Mouse (Mus musculus) heart, embryonic 11.5 days (tissue): ENCODE results near the gene Olfr901. TPM values are rescaled to one million over a fixed set of nuclear protein-coding genes. Genes with fewer than 3 reads are reported as not detected.

Experiments used
- polyA plus RNA-seq: library from polyadenylated mRNA; unstranded; fragments of >200 nt; fragmentation: Nextera tagmentation; extraction: Ambion mirVana; gene quantifications from 2 replicates; pipeline ENCODE4 v1.2.1, GENCODE M21; 2014

The Olfr901 gene
- polyA plus RNA-seq, 1 experiment from 2014 or later, result not detected

Other genes starting within 250 kb of the Olfr901 start
- gene Olfr891, start 248.6 kb upstream of the Olfr901 start, polyA plus RNA-seq, result not detected in 2 replicates
- not detected in 2 replicates for gene Olfr893, start 221.1 kb upstream of the Olfr901 start, polyA plus RNA-seq
- gene Olfr894, start 211.4 kb upstream of the Olfr901 start, polyA plus RNA-seq, result not detected in 2 replicates
- gene Olfr143, start 176.7 kb upstream of the Olfr901 start, polyA plus RNA-seq, result not detected in 2 replicates
- not detected in 2 replicates for gene Olfr895, start 161.6 kb upstream of the Olfr901 start, polyA plus RNA-seq
- gene Olfr896-ps1, start 138.3 kb upstream of the Olfr901 start, polyA plus RNA-seq, result not detected in 2 replicates
- gene Olfr25, start 100.4 kb upstream of the Olfr901 start, polyA plus RNA-seq, result not detected in 2 replicates
- gene Olfr898, start 81.0 kb upstream of the Olfr901 start, polyA plus RNA-seq, result not detected in 2 replicates
- not detected in 2 replicates for gene Olfr250, start 62.6 kb upstream of the Olfr901 start, polyA plus RNA-seq
- not detected in 2 replicates for gene Olfr251, start 52.4 kb upstream of the Olfr901 start, polyA plus RNA-seq
- not detected in 2 replicates for gene Olfr147, start 27.8 kb upstream of the Olfr901 start, polyA plus RNA-seq
- gene Olfr902, start 18.2 kb downstream of the Olfr901 start, polyA plus RNA-seq, result not detected in 2 replicates
- gene Olfr904, start 33.7 kb downstream of the Olfr901 start, polyA plus RNA-seq, result not detected in 2 replicates
- gene Olfr905, start 41.7 kb downstream of the Olfr901 start, polyA plus RNA-seq, result not detected in 2 replicates
- gene Olfr906, start 57.6 kb downstream of the Olfr901 start, polyA plus RNA-seq, result not detected in 2 replicates
- gene Olfr907, start 66.3 kb downstream of the Olfr901 start, polyA plus RNA-seq, result not detected in 2 replicates
- gene Olfr911-ps1, start 92.1 kb downstream of the Olfr901 start, polyA plus RNA-seq, result not detected in 2 replicates
- gene Olfr910, start 108.4 kb downstream of the Olfr901 start, polyA plus RNA-seq, result not detected in 2 replicates
- not detected in 2 replicates for gene Olfr912, start 150.7 kb downstream of the Olfr901 start, polyA plus RNA-seq
- gene Olfr913, start 163.3 kb downstream of the Olfr901 start, polyA plus RNA-seq, result not detected in 2 replicates
- gene Olfr914, start 175.6 kb downstream of the Olfr901 start, polyA plus RNA-seq, result not detected in 2 replicates
- not detected in 2 replicates for gene Olfr916, start 230.4 kb downstream of the Olfr901 start, polyA plus RNA-seq
- not detected in 2 replicates for gene Olfr917, start 236.4 kb downstream of the Olfr901 start, polyA plus RNA-seq
- not detected in 2 replicates for gene Olfr918, start 245.1 kb downstream of the Olfr901 start, polyA plus RNA-seq